Mouse (Mus musculus): ENCODE data around the gene Olfr859.
"Not testable (repeated sequence)": the region's sequence is repeated elsewhere in the genome, so short reads cannot be mapped to it uniquely, and the experiment has no call there.

The Olfr859 gene

DNA sequence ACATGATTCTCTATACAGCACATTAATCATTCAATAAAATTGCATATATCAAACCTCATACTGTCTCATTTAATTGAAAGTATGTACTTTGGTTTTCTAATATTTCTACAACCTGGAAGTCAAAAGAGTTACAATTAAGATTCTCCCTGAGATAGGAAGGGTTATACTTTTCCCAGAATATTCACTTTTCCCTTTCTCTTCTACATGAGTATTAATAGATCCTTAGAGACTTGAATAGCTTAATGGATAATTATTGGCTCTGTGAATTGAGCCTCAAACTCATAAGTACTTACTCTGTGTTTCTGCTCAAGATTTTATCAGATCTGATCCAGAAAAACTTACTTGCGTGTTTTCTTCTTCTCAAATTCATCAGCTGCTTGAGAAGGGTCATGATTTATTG lies at the start of gene Olfr859:
Gene Olfr859 (plus strand): TSS at position 301 of the 400 bp plus-strand sequence.
- in situ Hi-C loops (cut with MseI, MboI) = not testable (repeated sequence)

GRCm38 (mm10) chr9:19769136-19769535 lies 35.6 kb upstream of the Olfr859 start:
- in situ Hi-C loops (cut with MseI, MboI) = no loop called here

- in situ Hi-C loops (cut with MseI, MboI) = no loop called here
These were observed 35.0 kb upstream of the Olfr859 start for GRCm38 (mm10) chr9:19769701-19770100.

- in situ Hi-C loops (cut with MseI, MboI) = no loop called here
These were observed 24.7 kb upstream of the Olfr859 start, which contains the start of gene Olfr58 for GRCm38 (mm10) chr9:19779983-19780382. Gene Olfr58 (plus strand): TSS chr9:19780283.

- in situ Hi-C loops (cut with MseI, MboI) = no loop called here
These were observed 1.7 kb upstream of the Olfr859 start for GRCm38 (mm10) chr9:19803000-19803399.

DNA sequence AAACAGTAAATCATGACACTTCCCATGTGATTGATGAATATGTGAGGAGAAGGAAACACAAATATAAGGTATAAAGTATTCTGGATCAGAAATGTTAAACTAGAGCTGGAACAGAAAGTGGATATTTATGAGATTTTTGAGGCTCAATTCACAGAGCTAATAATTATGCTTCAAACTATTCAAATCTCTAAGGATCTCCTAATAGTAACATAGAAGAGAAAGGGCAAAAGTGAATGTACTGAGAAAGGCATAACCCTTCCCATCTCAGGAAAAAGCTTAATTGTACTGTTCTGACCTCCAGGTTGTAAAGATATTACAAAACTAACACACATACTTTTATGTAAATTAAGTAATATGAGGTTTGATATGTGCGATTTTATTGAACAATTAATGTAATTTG lies 44.9 kb downstream of the Olfr859 start, which contains the start of gene Olfr860:
Gene Olfr860 (minus strand): TSS at position 101 of the 400 bp plus-strand sequence.
- in situ Hi-C loops (cut with MseI, MboI) = no loop called here

All from mouse trophoblast stem cell (cell line).